In the genomic region with DNA sequence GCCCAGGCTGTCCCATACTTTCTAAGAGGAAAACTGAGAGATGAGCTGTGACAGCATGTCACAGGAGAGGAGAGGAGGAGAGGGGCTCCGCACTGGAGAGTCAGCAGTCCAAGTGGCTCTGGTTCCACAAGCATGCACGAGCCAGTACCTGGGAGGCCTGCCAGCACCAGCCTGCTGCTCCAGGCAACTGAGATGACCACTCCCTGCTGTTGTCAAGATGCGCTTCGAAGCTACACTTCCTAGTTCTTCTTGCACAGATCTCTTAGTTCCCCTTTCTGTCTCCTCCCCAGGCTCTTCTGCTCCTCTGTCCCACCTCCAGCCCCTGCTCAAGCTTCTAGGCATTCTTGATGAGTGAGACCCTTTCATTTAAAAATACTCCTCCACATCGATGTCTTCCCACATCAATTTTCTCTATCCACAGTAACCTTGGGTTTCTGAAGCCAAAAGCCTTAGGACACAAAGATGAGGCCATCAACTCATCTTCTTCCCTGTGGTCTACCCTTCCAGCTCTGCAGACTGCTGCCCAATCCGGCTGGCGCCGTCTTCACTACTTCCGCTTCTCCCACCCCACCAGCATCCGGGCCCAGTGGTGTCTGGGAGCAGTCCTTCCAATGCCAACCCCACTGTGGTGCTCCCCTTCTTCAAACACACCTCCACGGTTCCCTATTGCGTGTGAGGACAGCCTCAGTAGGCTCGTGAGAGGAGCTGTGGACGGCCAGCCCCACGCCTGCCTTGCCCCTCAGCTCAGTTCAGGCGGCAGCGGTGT, we compare ENCODE assay signal across 8 mouse cellular contexts. TPM values are rescaled to one million over a fixed set of nuclear protein-coding genes. Genes with fewer than 3 reads are reported as not detected.
DNase-seq lines count a peak whose midpoint lies in the region; ATAC-seq lines count a peak whose summit lies in the region.

No protein-coding gene starts in this region.

- no peak overlapping the region for H3K4me2 ChIP-seq in kidney, embryonic 14.5 days (replicated peaks; ENCODE audit: low read depth, low read length)
- no peak overlapping the region for H3K4me2 ChIP-seq in hindbrain, embryonic 16.5 days (ENCODE audit: low read length)

- no peaks in the 10 kb centered on the region for H3K9me3 ChIP-seq in kidney, embryonic 14.5 days (ENCODE audit: control insufficient read depth, low read length)
- H3K9me3 ChIP-seq in hindbrain, embryonic 16.5 days (ENCODE audit: control insufficient read depth, low read length), result no peaks in the 10 kb centered on the region

- H3K4me1 ChIP-seq in kidney, embryonic 14.5 days (ENCODE audit: control insufficient read depth, insufficient read depth, low read length), result no peaks in the 10 kb centered on the region
- H3K4me1 ChIP-seq in hindbrain, embryonic 16.5 days (ENCODE audit: control insufficient read depth, insufficient read depth, low read depth, low read length), result no peaks in the 10 kb centered on the region; the same call in 1 of the 2 replicates

- no peaks in the 10 kb centered on the region for H3K27me3 ChIP-seq in kidney, embryonic 14.5 days (ENCODE audit: control insufficient read depth, insufficient read depth, low read length)
- no peaks in the 10 kb centered on the region for H3K27me3 ChIP-seq in hindbrain, embryonic 16.5 days (replicated peaks; ENCODE audit: control insufficient read depth, insufficient read depth, low read length)

- H3K9ac ChIP-seq in kidney, embryonic 14.5 days (ENCODE audit: low read depth, low read length), result no peak overlapping the region
- H3K9ac ChIP-seq in hindbrain, embryonic 16.5 days (ENCODE audit: low read depth, low read length), result no peak overlapping the region

- ATAC-seq in inflammation-experienced regulatory T-cells, adult 6 months, result no peak
- ATAC-seq in kidney, embryonic 14.5 days (ENCODE audit: low FRiP score, low TSS enrichment), result no peak
- no peak for ATAC-seq in hindbrain, embryonic 16.5 days

- no peak overlapping the region for H3K27ac ChIP-seq in kidney, embryonic 14.5 days (ENCODE audit: low read depth, low read length)
- H3K27ac ChIP-seq in hindbrain, embryonic 16.5 days (ENCODE audit: low read depth, low read length), result no peak overlapping the region

- WGBS in kidney, embryonic 14.5 days, result 94% methylated on average over 17 of the region's 17 CpGs
- 86% methylated on average over 17 of the region's 17 CpGs for WGBS in hindbrain, embryonic 16.5 days

- no peak overlapping the region for H3K4me3 ChIP-seq in kidney, embryonic 14.5 days (ENCODE audit: low read length)
- no peak overlapping the region for H3K4me3 ChIP-seq in hindbrain, embryonic 16.5 days (ENCODE audit: low read length)

- H3K36me3 ChIP-seq in kidney, embryonic 14.5 days (ENCODE audit: control insufficient read depth, insufficient read depth, low read length), result peaks cover 98% of the 10 kb centered on the region
- H3K36me3 ChIP-seq in hindbrain, embryonic 16.5 days (ENCODE audit: control insufficient read depth, insufficient read depth, low read length), result peaks cover 52% of the 10 kb centered on the region

- peak; percentile 40 for DNase-seq in right cerebral cortex, adult 18-20 months
- no peak for DNase-seq in right cerebral cortex, postnatal 25 days
- peak; percentile 90 to 96 for DNase-seq in cerebellum, postnatal 25 days
- peak; percentile 52 to 55 for DNase-seq in lung, adult 18-20 months
- no peak for DNase-seq in urinary bladder, postnatal 25 days (ENCODE audit: low spot score)

RNA-seq across cellular contexts. Expression of a gene that starts 17.5 kb away (rescaled TPM):
- polyA plus RNA-seq in inflammation-experienced regulatory T-cells, adult 6 months (2017; shearing (Covaris generic)), result 1 to 10 TPM in 2 of 3 experiments, under 1 TPM in 1; 0.40 to 2.4 (median 1.3) TPM
- polyA plus RNA-seq in kidney, embryonic 14.5 days (2014; fragmentation: Nextera tagmentation; extraction: Ambion mirVana), result 6.8 and 11.0 TPM in 2 replicates
- 13.1 and 13.6 TPM in 2 replicates for polyA plus RNA-seq in hindbrain, embryonic 16.5 days (2015; fragmentation: Nextera tagmentation; extraction: Ambion mirVana)

RNA-seq across cellular contexts. Expression of a gene that starts 27.6 kb away (rescaled TPM):
- polyA plus RNA-seq in inflammation-experienced regulatory T-cells, adult 6 months (2017; shearing (Covaris generic)), result 10 to 100 TPM in 1 of 3 experiments, 1 to 10 TPM in 2; 3.9 to 12.4 (median 6.9) TPM
- 35.2 and 58.8 TPM in 2 replicates for polyA plus RNA-seq in kidney, embryonic 14.5 days (2014; fragmentation: Nextera tagmentation; extraction: Ambion mirVana)
- polyA plus RNA-seq in hindbrain, embryonic 16.5 days (2015; fragmentation: Nextera tagmentation; extraction: Ambion mirVana), result 38.5 and 38.6 TPM in 2 replicates

Comparison
In these comparisons a context has a peak if more than half of its experiments do, and no peak if none do; other contexts are left out.
1. DNase-seq: peak in right cerebral cortex, adult 18-20 months (single experiment), cerebellum, postnatal 25 days (2 of 2) and lung, adult 18-20 months (2 of 2); none in right cerebral cortex, postnatal 25 days (single experiment) and urinary bladder, postnatal 25 days (single experiment).